Mouse (Mus musculus): ENCODE results near the gene Rap2c. TPM values are rescaled to one million over a fixed set of nuclear protein-coding genes. Genes with fewer than 3 reads are reported as not detected.
A peak's percentile ranks its signal among the peaks of the same experiment; 100 is the strongest.

Gene Rap2c
- total RNA-seq (2015; ENCODE audit: low replicate concordance) (10.4 and 11.5 TPM in 2 replicates), total RNA-seq (2017; ENCODE audit: low replicate concordance) (7.0 and 13.1 TPM in 2 replicates)

- peak; percentile 36; the same call in 1 of the 2 replicates for ATAC-seq (replicated peaks; ENCODE audit: low FRiP score, poor library complexity, severe bottlenecking)
Observed at GRCm38 (mm10) chrX:51017851-51018785, at the start of gene Rap2c. TSS of gene Rap2c (minus strand) at chrX:51018018.

GRCm38 (mm10) chrX:51066539-51067286, 48.9 kb upstream of the Rap2c start:
- no peak for ATAC-seq (replicated peaks; ENCODE audit: low FRiP score, poor library complexity, severe bottlenecking)

GRCm38 (mm10) chrX:51065773-51066172, 48.0 kb upstream of the Rap2c start:
- peak; percentile 70 for ATAC-seq (replicated peaks; ENCODE audit: low FRiP score, poor library complexity, severe bottlenecking)

- no peak for ATAC-seq (replicated peaks; ENCODE audit: low FRiP score, poor library complexity, severe bottlenecking)
Observed at GRCm38 (mm10) chrX:51065158-51065664, 47.4 kb upstream of the Rap2c start.

- ATAC-seq (replicated peaks; ENCODE audit: low FRiP score, poor library complexity, severe bottlenecking) = no peak
Observed at GRCm38 (mm10) chrX:51060220-51060619, 42.4 kb upstream of the Rap2c start.

GRCm38 (mm10) chrX:51058741-51059140, 40.9 kb upstream of the Rap2c start:
- no peak for ATAC-seq (replicated peaks; ENCODE audit: low FRiP score, poor library complexity, severe bottlenecking)

GRCm38 (mm10) chrX:51058317-51058716, 40.5 kb upstream of the Rap2c start:
- no peak for ATAC-seq (replicated peaks; ENCODE audit: low FRiP score, poor library complexity, severe bottlenecking)

- ATAC-seq (replicated peaks; ENCODE audit: low FRiP score, poor library complexity, severe bottlenecking) = no peak
Observed at GRCm38 (mm10) chrX:51051680-51052461, 34.1 kb upstream of the Rap2c start.

- ATAC-seq (replicated peaks; ENCODE audit: low FRiP score, poor library complexity, severe bottlenecking) = no peak
Observed at GRCm38 (mm10) chrX:51035678-51036209, 17.9 kb upstream of the Rap2c start.

- peak; percentile 91 for ATAC-seq (replicated peaks; ENCODE audit: low FRiP score, poor library complexity, severe bottlenecking)
Observed at GRCm38 (mm10) chrX:51019884-51020283, 2.1 kb upstream of the Rap2c start.

GRCm38 (mm10) chrX:51018786-51019179, 965 bp upstream of the Rap2c start:
- ATAC-seq (replicated peaks; ENCODE audit: low FRiP score, poor library complexity, severe bottlenecking) = peak; percentile 95

- no peak for ATAC-seq (replicated peaks; ENCODE audit: low FRiP score, poor library complexity, severe bottlenecking)
Observed at GRCm38 (mm10) chrX:51016926-51017325, 892 bp downstream of the Rap2c start.

- ATAC-seq (replicated peaks; ENCODE audit: low FRiP score, poor library complexity, severe bottlenecking) = no peak
Observed at GRCm38 (mm10) chrX:51012280-51012679, 5.5 kb downstream of the Rap2c start.

- no peak for ATAC-seq (replicated peaks; ENCODE audit: low FRiP score, poor library complexity, severe bottlenecking)
Observed at GRCm38 (mm10) chrX:51010323-51010722, 7.5 kb downstream of the Rap2c start.

GRCm38 (mm10) chrX:51000791-51001190, 17.0 kb downstream of the Rap2c start:
- no peak for ATAC-seq (replicated peaks; ENCODE audit: low FRiP score, poor library complexity, severe bottlenecking)

- no peak for ATAC-seq (replicated peaks; ENCODE audit: low FRiP score, poor library complexity, severe bottlenecking)
Observed at GRCm38 (mm10) chrX:50995310-50995709, 22.5 kb downstream of the Rap2c start.

- ATAC-seq (replicated peaks; ENCODE audit: low FRiP score, poor library complexity, severe bottlenecking) = no peak
Observed at GRCm38 (mm10) chrX:50991324-50991723, 26.5 kb downstream of the Rap2c start.

- ATAC-seq (replicated peaks; ENCODE audit: low FRiP score, poor library complexity, severe bottlenecking) = no peak
Observed at GRCm38 (mm10) chrX:50989940-50990339, 27.9 kb downstream of the Rap2c start.

GRCm38 (mm10) chrX:50988581-50988980, 29.2 kb downstream of the Rap2c start:
- ATAC-seq (replicated peaks; ENCODE audit: low FRiP score, poor library complexity, severe bottlenecking) = no peak
